Mouse (Mus musculus) lung, postnatal 0 days (tissue): ENCODE results near the gene Wasf2. TPM values are rescaled to one million over a fixed set of nuclear protein-coding genes. Genes with fewer than 3 reads are reported as not detected.

Source experiments
- ATAC-seq: fragments of 200-750 bp; cut with Nextera tagmentation; 2 replicates; pipeline ENCODE4 v1.8.0; 2017; ENCODE audit warnings: moderate library complexity
- DNase-seq: peaks from one replicate; pipeline ENCODE4 v3.0.0-alpha.2; 2016; ENCODE audit warnings: low spot score
- H3K27ac ChIP-seq: fragments of 300-500 bp; sonication (generic); 2 replicates; pipeline ENCODE4 v1.5.1; 2014; ENCODE audit warnings: antibody characterized with exemption, mild to moderate bottlenecking, low read length, mixed read lengths
- H3K27me3 ChIP-seq: fragments of 300-500 bp; sonication (generic); replicated peaks from 2 replicates; pipeline ENCODE4 v1.6.1; 2014; ENCODE audit warnings: low read length, mixed read lengths; ENCODE audit not compliant: insufficient read depth
- H3K36me3 ChIP-seq: fragments of 300-500 bp; sonication (generic); 2 replicates; pipeline ENCODE4 v1.6.1; 2014; ENCODE audit warnings: low read length, mixed read lengths; ENCODE audit not compliant: insufficient read depth
- H3K4me1 ChIP-seq: fragments of 300-500 bp; sonication (generic); 2 replicates; pipeline ENCODE4 v1.6.1; 2014; ENCODE audit warnings: antibody characterized with exemption, low read depth, low read length, mixed read lengths; ENCODE audit not compliant: insufficient read depth
- H3K4me2 ChIP-seq: fragments of 300-500 bp; sonication (generic); replicated peaks from 2 replicates; pipeline ENCODE4 v1.6.1; 2014; ENCODE audit warnings: low read depth, mild to moderate bottlenecking, low read length, moderate library complexity, mixed read lengths
- H3K4me3 ChIP-seq: fragments of 300-500 bp; sonication (generic); 2 replicates; pipeline ENCODE4 v1.5.1; 2014; ENCODE audit warnings: low read depth, low read length
- H3K9ac ChIP-seq: fragments of 300-500 bp; sonication (generic); replicated peaks from 2 replicates; pipeline ENCODE4 v1.6.1; 2014; ENCODE audit warnings: low read depth, mild to moderate bottlenecking
- H3K9me3 ChIP-seq: fragments of 300-500 bp; sonication (generic); 2 replicates; pipeline ENCODE4 v1.6.1; 2016; ENCODE audit warnings: low read length, mixed read lengths
- CTCF ChIP-seq: IDR thresholded peaks from 2 replicates; pipeline ENCODE4 v1.5.1; 2016; ENCODE audit warnings: antibody characterized with exemption, mild to moderate bottlenecking
- EP300 ChIP-seq: IDR thresholded peaks from 2 replicates; pipeline ENCODE4 v1.6.1; 2016; ENCODE audit warnings: antibody characterized with exemption, mild to moderate bottlenecking, control low read depth
- WGBS: fragments of 180-500 bp; shearing (Covaris S2); extraction: QIAGEN DNeasy Blood & Tissue Kit; methylation state at CpG from one replicate; pipeline ENCODE4 v1.1.7; 2014; 5-methylcytosine and 5-hydroxymethylcytosine counted together
- polyA plus RNA-seq: library from polyadenylated mRNA; unstranded; fragments of >200 nt; fragmentation: Nextera tagmentation; extraction: Ambion mirVana; gene quantifications from 2 replicates; pipeline ENCODE4 v1.2.1, GENCODE M21; 2015

Wasf2 gene
- polyA plus RNA-seq, 1 experiment from 2014 or later, result 149 TPM

DNA sequence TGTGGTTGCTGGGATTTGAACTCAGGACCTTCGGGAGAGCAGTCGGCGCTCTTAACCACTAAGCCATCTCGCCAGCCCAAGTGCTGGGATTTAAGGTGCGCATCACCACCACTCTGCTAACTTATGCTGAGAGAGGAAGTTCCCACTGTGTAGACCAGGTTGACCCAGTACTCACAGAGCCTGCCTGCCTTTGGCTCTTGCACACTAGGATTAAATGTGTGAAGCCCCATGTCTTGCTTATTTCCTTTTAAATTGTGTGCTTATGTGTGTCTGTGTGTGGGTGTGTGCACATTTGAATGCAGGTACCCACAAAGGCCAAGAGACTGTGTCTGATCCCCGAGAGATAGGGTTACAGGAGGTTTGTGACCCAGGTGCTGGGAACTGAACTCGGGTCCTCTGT is 23.6 kb upstream of the Wasf2 start:
- TF ChIP-seq EP300 (no peak), CTCF (no peak)
- WGBS, result 96% methylated on average over 7 of the region's 7 CpGs
- Histone ChIP-seq H3K27ac (peak overlapping the region; percentile 79; the same call in 1 of the 2 replicates), H3K9me3 (no peaks in the 10 kb centered on the region), H3K4me1 (peaks cover 26% of the 10 kb centered on the region; the same call in 1 of the 2 replicates), H3K4me3 (no peak overlapping the region), H3K9ac (no peak overlapping the region), H3K36me3 (no peaks in the 10 kb centered on the region), H3K4me2 (no peak overlapping the region), H3K27me3 (no peaks in the 10 kb centered on the region)
- peak; percentile 4 for DNase-seq
- ATAC-seq, result no peak

DNA sequence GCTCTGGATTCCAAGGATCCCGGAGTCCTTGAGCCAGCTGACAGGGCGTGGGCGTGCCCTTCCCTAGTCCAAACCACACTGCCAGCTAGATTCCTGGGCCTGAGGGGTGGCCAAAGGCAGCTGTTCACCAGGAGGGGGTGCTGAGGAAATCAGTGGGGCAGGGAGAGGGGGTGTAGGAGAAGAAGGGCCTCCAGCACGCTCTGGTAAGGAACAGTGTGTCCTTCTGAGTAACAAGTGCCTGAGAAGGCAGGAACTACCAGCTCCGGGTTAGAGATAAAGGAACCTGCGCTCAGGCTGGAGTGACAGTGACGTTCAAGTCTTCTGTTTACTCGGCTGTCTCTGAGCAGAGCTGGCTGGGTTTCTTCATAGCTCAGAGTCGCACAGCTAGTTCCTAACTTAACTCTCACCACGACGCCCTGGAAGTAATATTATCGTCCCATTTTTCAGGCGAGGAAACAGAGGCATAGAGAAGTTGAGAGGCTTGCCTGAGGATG is 22.5 kb upstream of the Wasf2 start:
- Histone ChIP-seq H3K4me2 (no peak overlapping the region), H3K27ac (peak overlapping the region; percentile 79), H3K4me3 (no peak overlapping the region), H3K27me3 (no peaks in the 10 kb centered on the region), H3K4me1 (peaks cover 21% of the 10 kb centered on the region; the same call in 1 of the 2 replicates), H3K9ac (no peak overlapping the region), H3K36me3 (no peaks in the 10 kb centered on the region), H3K9me3 (no peaks in the 10 kb centered on the region)
- DNase-seq (peak; percentile 96), ATAC-seq (peak; percentile 83)
- WGBS, result 21% methylated on average over 13 of the region's 13 CpGs
- peak; percentile 72 for TF ChIP-seq CTCF
- TF ChIP-seq EP300, result peak; percentile 99

DNA sequence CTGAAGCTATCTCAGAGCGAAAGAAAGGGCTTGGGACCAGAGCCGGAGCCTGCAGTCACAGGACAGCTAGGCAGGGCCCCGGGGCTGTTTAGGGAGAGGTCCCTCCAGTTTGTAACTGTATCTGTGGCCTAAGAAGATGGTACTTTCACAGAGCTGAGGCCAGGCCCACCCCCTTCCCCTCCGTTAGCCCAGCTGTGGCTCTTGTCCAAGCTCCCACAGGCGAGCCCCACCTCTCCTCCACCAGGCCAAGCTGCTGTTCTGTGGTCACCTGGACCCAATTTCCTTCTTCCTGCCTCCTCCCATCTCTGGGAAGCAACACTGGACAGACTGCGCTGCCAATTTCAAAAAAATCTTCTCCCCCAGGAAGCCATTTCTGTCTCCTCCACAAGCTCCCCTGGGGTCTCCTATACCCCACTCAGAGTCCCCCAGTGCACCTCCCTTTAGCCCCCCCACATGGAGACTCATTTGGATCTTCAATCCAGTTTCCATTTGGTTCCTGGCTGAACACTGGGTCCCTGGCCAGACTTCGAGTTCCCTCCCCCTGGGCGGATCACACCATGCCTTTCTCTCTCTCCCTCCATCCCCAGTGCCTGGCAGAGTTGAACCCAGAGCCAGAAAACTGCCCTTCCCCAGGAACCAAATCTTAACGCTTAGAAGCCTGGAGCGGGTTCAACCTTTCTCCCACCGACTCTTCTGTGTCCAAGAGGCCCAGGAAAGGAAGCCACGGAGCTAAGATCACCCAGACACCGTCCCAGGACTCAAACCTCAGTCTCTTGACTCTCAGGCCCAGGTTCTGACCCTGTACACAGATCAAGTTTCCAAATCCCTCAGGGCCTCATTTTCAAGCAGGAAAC is 21.6 kb upstream of the Wasf2 start:
- H3K36me3 ChIP-seq, result no peaks in the 10 kb centered on the region
- H3K4me3 ChIP-seq, result no peak overlapping the region
- no peak overlapping the region for H3K9ac ChIP-seq
- ATAC-seq (no peak), DNase-seq (peak; percentile 34)
- no peak overlapping the region for H3K4me2 ChIP-seq
- H3K27me3 ChIP-seq, result no peaks in the 10 kb centered on the region
- peaks cover 13% of the 10 kb centered on the region; the same call in 1 of the 2 replicates for H3K4me1 ChIP-seq
- no peaks in the 10 kb centered on the region for H3K9me3 ChIP-seq
- peak overlapping the region; percentile 79 for H3K27ac ChIP-seq
- WGBS, result 53% methylated on average over 13 of the region's 13 CpGs
- TF ChIP-seq EP300 (no peak), CTCF (no peak)

DNA sequence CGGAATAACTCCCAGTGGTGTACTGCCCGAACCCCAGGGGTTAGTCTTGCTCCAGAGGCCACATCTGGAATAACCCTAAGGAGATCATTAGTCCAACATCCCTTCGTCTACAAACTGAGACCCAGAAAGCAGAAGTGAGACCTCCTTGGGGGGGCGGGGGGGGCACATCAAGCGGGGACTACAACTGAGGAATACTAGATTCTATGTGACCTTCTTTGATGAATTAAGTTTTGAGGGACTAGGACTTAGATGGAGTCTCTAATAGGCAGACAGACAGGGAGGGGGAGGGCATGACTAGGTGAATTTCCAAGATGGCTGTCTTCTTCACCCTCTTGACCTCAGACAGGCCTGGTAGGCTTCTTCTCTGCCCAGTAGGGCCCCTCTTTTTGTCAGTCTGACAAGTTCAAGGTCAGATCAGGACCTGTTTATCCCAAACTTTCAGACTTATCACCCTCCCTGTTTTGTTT is 20.9 kb upstream of the Wasf2 start:
- 66% methylated on average over 5 of the region's 5 CpGs for WGBS
- no peak for DNase-seq
- Histone ChIP-seq H3K9me3 (no peaks in the 10 kb centered on the region), H3K27me3 (no peaks in the 10 kb centered on the region), H3K27ac (0 out of 2 replicates have a peak overlapping the region, but pooled peaks have one; percentile 79), H3K4me2 (no peak overlapping the region), H3K4me1 (peaks cover 12% of the 10 kb centered on the region; the same call in 1 of the 2 replicates), H3K4me3 (no peak overlapping the region), H3K9ac (no peak overlapping the region), H3K36me3 (no peaks in the 10 kb centered on the region)
- ATAC-seq, result no peak
- TF ChIP-seq EP300 (no peak), CTCF (no peak)

DNA sequence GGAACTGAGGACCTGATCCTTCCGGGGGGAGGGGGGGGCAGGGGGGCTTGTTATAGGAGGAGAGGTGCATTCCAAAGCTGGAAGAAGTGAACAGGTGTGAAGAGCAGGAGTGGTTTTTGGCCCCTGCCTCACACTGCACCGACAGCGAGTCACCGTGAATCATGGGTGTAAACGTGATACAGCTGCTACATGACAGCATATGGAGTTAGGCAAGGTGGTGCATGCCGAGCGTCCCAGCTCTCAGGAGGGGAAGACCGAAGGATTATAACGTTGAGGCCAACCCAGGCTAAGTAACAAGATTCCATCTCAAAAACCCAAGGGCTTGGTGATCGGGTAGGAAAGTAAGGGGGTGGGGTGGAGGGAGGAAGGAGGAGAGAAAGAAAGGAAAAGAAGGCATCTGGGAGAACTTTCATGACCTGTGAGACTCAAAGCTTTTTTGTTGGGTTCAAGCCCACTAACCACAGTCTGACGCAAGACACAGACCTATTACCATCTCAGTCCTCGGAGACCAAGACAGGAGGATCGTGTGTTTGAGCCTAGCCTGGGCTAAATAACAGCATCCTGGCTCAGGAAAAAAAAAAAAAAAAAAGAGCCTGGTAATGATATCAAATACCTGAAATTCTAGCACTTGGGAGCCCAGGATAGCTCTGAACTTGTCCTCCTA is 18.0 kb upstream of the Wasf2 start:
- Histone ChIP-seq H3K9ac (no peak overlapping the region), H3K9me3 (no peaks in the 10 kb centered on the region), H3K4me1 (peaks cover 12% of the 10 kb centered on the region; the same call in 1 of the 2 replicates), H3K4me3 (no peak overlapping the region), H3K27ac (no peak overlapping the region), H3K27me3 (no peaks in the 10 kb centered on the region), H3K4me2 (no peak overlapping the region), H3K36me3 (no peaks in the 10 kb centered on the region)
- 27% methylated on average over 13 of the region's 13 CpGs for WGBS
- no peak for ATAC-seq
- peak; percentile 45 for DNase-seq
- TF ChIP-seq EP300, result no peak
- TF ChIP-seq CTCF, result no peak

DNA sequence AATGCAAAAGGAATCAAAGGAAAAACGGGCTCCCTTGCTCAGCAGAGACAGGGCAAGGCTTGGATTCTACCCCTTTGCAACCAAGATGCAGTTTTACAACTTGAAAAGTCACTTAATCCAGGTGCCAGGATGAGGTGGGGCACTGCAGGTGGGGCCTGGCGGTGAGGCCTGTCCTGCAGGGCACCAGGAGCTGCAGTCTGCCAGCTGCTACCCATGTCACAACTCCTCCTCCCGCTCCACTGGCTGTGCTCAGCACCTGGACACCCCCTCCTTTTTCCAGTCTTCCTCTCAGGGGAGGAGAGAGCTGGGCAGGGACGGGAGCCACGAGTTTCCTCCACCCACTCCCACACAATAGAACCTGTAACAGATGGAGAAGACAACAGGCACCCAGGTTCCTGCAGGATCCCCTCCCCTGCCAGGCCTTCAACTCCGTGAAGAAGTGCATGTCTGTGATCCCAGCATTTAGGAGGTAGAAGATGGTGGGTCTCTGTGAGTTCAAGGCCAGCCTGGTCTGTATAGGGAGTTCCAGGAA is 16.9 kb upstream of the Wasf2 start:
- no peak overlapping the region for H3K4me3 ChIP-seq
- no peak for TF ChIP-seq EP300
- peaks cover 10% of the 10 kb centered on the region; the same call in 1 of the 2 replicates for H3K4me1 ChIP-seq
- H3K27ac ChIP-seq, result no peak overlapping the region
- H3K9me3 ChIP-seq, result no peaks in the 10 kb centered on the region
- no peak overlapping the region for H3K4me2 ChIP-seq
- WGBS, result 41% methylated on average over 6 of the region's 6 CpGs
- no peak overlapping the region for H3K9ac ChIP-seq
- no peaks in the 10 kb centered on the region for H3K36me3 ChIP-seq
- DNase-seq (no peak), ATAC-seq (no peak)
- H3K27me3 ChIP-seq, result no peaks in the 10 kb centered on the region
